Mouse (Mus musculus) testis, adult 2 months (tissue): ENCODE measurements around the gene Asb18.

ENCODE experiments used
- CTCF ChIP-seq: fragments of 200-500 bp; IDR thresholded peaks from 2 replicates; pipeline ENCODE4 v1.5.1; 2012; ENCODE audit warnings: low read depth, mild to moderate bottlenecking, inconsistent platforms, low read length, moderate library complexity; ENCODE audit not compliant: control insufficient read depth, insufficient read depth, insufficient replicate concordance
- POLR2A ChIP-seq: fragments of 200-500 bp; IDR thresholded peaks from 2 replicates; pipeline ENCODE4 v1.6.1; 2012; ENCODE audit warnings: low read depth, mild to moderate bottlenecking, inconsistent platforms, low read length, moderate library complexity; ENCODE audit not compliant: control insufficient read depth

GRCm38 (mm10) chr1:90060599-90060998 is 46.1 kb upstream of the Asb18 start:
- TF ChIP-seq CTCF (no peak), POLR2A (no peak)
